Mouse (Mus musculus) urinary bladder, postnatal 4 days (tissue): ENCODE measurements at regions not wholly inside any gene's neighbourhood (a gene's known extent, or its start where the extent isn't known, plus 50 kb on each side); places are given as distances from the start of the nearest gene placed in this dataset.

ENCODE experiments used
- DNase-seq, 2 experiments: peaks; one replicate each; pipeline ENCODE4 v3.0.0; 2021 to 2022; ENCODE audit warnings: low spot score in 2 of 2

DNA sequence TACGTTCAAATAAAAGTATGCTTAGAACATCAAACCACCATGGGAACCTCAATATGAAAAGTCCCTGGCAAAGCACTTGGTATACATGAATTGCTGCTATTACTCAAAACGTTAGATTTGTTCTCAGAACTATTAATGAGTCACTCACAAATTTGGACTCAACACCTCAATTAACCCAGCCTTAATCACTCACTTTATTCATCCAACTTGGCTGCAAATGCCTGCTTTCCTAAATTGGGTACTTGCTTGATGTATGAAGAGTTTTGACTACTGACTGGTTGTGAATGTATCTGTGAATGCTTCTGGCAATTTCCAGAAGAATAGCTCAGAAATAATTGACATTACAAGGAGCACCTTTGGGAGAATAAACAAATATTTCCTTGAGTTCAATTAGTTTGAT, 308.6 kb downstream of the Arl4a start:
- no peak for DNase-seq

DNA sequence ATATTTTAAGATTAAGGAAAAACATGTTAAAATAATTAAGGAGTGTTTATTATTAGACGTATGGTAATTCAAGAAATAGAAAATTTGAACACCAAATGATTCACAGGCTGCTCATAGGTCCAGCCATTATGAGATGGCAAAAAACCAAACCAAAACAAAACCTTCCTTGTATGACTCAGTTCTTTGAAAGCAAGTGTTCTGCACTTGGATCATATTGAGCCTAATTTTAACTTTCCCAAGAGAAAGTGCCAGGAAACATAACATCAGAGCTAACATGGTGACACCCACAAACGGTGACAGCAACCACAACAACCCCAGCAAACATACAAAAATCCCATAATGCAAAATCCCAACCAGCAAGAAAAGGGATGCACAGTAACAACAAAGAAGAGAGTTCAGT, 313.7 kb downstream of the Arl4a start:
- DNase-seq: no peak

DNA sequence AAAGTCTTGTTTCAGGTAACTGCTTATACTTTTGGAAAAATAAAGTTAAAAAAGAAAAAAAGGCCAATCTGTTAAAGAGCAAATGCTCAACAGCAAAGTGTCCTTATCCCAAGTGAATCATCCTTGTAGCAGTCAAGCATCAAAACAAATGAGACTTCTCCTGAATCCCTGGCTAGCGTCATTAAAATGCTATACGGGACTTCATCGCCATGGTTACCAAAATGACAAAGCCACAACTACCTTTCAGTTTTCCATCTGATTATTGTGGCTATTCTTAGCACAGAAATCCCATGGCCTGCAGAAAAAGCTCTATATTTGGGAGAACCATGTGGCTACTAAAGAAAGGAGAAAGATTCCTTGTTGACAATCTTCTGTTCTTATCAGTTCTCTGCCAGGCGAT, 322.7 kb downstream of the Arl4a start:
- no peak for DNase-seq

DNA sequence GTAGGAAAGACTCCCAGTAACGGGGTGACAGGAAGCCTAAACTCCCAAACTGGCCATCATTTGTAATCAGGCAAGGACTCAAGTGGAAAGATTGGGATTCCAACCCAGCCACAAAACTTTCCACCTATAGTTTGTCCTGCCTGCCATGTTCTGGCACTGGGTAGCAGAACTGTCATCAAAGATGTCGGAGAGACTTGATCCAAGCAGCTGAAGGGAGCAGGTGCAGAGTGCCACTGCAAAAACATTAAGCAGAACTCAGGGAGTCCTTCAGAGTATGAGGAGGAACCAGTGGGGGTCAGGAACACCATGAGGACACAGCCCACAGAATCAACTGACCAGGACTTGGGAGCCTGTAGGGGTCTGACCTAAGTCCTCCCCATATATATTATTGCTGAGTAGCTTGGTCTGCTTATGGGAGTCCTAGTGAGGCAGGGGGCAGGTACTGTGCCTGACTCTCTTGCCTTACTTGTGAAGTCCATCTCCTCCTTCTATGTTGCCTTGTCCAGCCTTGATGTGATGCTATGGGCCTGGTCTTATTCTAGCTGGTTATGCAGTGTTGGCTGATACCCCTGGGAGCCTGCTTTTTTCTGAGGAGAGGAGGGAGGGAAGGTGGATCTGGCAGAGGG, 323.5 kb downstream of the Arl4a start:
- DNase-seq: no peak

DNA sequence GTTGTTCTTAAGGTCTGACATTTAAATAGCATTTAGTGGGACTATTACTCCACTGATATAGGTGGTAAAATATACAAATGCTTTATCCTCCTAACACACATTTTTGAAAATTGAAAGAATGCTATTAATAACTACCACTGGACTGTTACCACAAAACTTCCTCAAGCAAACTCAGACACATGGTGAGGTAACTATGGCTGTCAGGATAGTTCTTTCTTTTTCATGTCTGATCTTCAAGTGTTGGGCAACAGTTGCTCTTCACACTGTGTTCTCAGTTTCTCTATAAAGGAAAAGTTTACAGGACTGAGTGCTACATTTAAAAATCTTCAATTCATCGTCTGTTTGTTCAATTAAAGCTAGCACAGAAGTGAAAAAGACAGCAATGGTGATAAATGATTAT, 326.0 kb downstream of the Arl4a start:
- DNase-seq: no peak

DNA sequence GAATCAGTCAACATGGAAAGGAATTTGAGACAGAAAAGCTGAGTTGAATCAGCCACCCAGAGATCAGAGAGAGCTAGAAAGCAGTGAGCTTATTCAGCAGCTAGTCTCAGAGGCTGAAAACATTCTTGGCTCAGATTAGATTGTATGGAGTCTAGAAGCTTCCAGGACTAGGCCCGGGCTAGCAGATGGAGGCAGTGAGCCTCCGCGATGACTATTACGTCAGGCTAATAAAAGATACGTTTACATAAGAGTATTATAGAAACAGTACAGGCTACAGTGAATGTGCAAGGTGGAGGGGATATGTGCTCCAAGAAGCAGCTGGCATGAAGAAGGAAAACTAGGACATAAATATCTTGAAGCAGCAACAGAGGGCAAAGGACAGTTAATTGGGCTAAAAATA, 328.0 kb downstream of the Arl4a start:
- no peak for DNase-seq

DNA sequence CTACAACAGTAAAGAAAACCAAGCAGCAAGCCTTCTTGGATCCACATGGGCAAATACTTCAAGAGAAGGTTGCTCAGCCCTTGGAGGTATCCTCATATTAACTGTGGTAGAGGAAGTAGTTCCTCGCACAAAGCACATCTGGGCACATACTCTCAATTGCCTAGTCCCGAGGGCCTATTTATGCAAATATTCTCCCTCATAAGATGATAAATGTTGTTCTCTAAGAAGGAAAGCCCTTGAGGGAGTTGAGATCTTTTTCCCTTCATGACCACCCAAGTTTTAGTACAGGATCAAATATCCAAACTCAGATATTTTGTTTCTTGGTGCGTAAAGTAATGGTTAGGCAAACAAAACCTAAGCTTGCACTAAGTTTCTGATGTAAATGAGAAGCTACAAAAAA, 340.6 kb downstream of the Arl4a start:
- no peak for DNase-seq

DNA sequence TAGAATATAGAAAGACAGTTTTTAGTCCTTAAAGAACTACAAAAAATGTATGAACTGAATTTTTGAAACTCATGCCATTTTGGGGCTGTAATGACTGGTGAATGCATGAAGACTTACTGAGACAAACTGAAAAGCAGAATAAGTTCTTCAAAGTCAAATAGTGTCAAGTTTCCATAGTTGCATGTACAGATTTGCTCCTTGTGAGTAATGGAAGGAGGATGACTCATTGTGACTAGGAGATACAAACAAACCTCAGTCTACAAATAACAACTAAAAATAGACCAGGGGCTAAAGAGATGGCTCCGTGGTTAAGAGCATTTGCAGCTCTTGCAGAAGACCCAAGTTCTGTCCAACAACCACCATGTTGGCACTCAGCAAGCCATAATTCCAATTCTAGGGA, 342.5 kb downstream of the Arl4a start:
- DNase-seq: no peak

DNA sequence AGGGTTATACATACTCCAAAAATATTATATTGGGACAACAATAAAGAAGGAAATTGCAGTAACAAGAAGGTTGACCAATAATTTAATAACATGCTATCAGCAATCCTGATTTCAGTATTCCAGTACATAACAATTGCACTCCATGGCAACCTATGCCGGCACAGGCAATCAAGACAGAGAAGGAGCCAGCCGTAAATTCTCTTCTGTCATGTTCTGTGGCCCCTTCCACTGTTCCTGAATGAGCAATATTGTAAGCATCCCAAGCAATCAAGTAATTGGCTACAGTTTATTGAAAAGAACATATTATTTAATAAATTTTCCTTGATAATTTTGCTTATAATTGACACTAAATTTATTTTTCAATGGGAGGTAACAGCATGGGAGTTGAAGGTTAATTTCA, 345.8 kb downstream of the Arl4a start:
- DNase-seq: no peak

DNA sequence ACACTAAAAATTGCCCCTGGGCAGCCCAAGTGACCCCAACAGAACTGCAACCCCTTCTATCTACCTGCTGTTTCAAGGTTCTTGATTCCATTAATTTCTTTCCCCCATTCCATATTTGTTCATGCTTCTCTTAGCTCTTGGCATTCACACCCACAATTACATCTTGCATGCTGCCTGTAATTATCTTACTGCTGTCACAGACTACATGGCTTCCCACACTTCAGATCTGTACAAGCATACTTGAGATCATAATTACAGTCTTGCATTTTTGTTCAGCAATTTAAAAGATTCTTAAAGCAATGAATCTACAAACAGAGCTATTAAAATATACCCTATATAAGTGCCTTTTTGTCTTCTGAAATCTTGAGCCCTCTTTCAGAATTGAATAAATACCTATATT, 352.4 kb downstream of the Arl4a start:
- no peak for DNase-seq

DNA sequence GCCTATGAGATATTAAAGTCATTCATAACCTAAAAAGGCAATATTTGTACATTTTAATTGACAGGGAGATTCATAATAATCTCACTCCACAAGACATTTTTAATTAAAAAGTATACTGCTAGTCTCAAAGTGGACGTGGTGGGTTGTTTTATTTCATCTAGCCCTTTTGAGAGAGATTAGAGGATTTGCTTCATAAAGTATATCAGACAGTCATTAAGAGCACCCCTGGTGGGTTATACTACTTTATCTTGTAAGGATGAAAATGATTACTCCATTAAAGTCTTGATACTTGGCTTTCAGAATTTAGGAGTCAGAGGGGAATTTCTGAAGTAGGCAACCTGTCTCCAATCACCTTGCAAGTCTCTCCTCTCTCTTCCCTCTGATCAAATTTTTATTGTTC, 355.7 kb downstream of the Arl4a start:
- DNase-seq: no peak

DNA sequence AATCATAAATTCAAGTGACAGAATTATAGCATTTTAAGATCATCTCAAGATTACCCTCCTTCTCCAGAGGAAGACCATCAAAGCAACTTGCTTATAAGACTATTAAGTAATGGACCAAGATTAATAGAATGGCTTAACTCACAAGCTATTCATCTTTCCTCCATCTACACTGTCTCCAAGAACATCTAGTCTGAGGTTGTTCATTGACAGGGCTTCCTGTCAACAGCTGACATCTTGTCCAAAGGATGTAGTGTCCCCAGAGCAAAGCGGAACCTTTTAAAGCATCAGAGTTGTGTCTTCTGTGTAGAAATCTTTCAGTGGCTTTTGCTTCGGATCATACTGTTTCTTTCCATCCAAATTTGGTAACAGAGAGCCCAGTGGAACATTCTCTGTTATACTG, 362.2 kb downstream of the Arl4a start:
- DNase-seq: no peak

DNA sequence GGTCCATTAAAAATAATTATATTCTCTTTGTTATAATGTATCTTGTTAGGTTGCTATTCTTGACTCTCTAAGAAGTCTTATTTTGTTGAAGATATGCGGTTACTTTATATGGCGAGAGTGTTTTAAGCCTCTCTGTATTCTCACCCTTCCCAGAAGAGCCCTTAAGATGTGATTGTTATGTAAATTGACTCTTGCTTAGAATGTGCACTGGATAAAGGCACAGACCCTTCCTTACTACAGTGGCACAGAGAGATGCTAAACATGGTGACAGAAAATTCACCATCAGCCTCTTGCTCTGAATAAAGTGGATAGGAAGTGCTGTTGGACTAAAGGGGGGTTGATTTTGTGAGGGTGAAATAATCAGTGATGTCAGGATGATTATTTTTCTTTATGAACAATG, 370.1 kb downstream of the Arl4a start:
- DNase-seq: no peak

DNA sequence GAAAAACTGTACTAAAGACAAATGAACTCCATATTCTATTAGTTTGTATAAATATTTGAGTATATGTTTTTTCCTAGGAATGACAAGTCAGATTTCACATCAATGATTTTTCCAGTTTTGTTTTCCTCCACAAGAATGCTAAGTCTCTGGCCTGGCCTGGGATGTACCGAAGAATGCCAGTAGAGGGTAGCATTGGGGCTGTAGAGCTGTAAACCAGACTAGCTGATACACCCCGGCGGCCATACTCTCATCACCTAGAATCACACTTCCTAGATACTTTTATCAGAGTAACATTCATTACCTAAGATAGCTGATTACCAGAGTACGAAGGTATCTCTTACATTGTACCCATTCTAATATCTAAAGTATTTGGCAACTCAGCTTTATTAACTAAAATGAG, 372.4 kb downstream of the Arl4a start:
- DNase-seq: peak; percentile 19 to 60

DNA sequence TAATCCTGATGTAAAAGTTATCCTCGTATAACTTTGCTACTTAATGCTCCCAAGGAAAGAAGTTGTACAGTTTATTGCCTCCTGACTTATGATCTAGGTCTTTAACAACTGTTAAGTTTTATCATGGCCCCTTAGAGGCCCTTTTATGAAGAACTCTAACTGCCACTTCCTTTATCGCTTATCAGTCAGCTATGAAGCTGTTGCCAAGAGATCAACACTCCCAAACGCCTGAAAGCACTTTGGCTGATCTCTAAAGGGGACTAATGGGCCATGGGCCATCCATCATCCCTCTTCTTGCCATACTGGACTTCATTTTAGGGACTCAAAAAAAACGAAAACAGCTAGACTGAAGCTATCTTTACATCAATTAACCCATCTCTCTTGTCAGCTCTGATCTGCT, 377.4 kb downstream of the Arl4a start:
- no peak for DNase-seq

DNA sequence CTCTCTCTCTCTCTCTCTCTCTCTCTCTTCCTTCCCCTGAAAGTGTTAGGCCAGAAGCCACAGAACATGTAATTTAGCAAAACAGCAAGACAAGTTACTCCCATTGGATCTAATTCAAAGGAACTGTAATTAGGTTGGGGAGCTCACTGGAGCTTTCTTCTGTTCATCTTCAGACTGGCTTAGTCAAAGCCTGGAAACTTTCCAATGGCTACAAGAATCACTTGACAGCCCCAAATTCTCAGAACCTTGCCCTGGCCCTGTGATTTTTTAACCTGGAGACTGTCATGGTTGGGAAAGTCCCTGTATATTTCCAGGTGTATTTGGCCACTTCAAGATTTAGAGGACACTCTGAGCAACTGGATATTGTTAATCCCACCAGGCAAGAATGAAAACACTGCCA, 381.2 kb downstream of the Arl4a start:
- DNase-seq: no peak

DNA sequence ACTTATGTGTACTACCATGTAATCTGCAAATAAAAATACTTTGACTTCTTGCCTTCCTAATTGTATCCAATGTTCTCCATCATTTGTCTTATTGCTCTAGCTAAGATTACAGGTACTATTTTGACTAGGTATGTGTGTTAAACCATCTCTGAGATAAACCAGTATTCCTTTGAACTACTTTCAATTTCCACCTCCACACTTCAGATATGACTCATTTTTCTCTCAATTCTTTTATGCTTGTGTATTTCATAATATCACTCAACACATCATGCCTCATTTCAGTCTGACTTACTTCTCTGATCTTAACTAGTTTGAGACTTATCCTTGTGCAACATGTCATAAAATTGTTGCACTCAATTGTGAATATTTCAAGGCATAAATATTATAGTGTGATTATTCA, 388.9 kb downstream of the Arl4a start:
- DNase-seq: no peak

DNA sequence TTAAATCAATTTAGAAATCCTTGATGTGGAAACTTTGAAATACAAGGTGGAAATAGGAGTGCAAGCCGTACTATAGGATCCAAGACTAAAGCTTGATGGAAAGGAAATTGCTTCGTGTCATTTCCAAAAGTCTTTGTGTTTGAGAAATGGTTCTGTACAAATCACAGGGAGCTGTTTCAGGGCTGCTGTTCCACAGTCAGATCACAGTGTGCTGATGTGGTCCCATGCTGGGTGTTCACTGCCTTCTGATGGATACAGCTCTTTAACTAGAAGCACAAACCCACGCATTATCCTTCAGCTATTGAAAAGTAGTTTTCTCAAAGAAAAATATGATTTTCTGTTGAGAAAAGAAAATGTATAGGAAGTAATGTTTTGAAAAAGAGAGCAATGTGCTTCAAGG, 391.3 kb downstream of the Arl4a start:
- no peak for DNase-seq

DNA sequence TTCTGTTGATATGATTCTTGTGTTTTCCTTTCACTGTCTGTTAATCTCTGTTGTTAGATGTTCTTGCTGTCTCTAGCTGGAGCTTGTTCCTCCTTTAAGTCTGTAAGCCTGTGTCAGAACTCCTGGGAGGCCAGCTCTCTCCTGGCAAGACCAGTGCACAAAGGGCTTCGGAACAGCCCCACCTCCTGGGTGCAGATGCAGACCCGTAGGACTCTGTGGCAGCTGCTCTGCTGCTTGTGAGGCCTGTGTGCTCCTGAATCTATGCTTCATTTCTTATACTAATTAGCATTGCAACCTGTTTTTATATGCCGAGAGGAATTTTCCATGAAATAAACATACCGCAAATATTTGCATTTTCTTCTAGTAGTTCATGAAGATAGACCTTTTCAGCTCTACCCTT, 392.2 kb downstream of the Arl4a start:
- no peak for DNase-seq

DNA sequence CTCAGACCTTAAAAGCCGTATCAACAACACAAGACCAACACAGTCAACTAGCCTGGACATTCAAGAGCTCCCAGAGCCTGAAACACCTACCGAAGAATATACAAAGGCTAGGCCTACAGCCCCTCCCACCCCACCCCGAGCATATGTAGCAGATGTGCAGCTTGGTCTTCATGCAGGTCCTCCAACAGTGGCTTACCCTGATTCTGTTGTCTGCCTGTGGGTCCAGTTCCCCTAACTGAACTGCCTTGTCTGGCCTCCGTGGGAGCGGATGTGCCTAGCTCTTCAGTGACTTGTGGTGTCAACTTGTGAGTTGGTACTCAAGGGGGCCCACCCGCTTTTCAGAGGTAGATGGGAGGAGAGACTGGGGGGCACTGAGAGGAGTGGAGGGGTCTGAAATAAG, 398.6 kb downstream of the Arl4a start:
- no peak for DNase-seq

DNA sequence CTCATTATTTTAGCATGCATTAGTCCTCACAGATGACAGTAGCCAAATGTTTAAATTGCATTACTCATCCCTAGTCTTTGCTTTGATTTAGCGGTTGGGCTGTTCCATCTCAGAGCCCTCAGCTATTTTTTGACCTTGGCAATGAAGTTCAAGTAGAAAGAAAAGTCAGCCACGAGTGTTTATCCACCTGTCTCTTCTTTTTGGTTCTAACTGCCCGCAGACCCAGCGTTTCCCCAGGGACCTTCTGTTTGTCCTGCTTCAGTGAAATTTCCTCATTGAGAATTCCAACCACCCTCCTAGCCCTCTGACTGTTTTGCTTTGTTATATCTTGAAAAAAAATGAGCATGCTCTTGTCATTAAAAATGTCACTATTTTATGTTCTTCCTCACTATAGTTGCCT, 403.5 kb downstream of the Arl4a start:
- no peak for DNase-seq

DNA sequence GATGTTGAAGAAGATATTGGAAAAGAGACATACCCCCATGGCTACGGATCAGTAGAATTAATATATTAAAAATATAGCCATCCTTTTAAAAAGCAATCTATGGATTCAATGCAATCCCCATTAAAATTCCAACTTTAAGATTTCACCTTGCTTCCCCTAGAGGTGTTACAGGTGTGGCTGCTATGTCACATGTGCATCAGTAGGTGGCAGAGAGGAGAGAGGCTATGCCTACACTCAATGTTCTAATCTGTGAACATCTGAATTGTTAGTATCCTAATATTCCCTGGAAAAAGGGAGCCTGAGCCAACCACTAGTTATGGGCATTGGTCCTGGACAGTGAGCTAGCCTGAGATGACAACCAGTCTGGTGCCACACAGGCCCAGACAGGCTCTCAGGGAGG, 416.6 kb downstream of the Arl4a start:
- DNase-seq: no peak

DNA sequence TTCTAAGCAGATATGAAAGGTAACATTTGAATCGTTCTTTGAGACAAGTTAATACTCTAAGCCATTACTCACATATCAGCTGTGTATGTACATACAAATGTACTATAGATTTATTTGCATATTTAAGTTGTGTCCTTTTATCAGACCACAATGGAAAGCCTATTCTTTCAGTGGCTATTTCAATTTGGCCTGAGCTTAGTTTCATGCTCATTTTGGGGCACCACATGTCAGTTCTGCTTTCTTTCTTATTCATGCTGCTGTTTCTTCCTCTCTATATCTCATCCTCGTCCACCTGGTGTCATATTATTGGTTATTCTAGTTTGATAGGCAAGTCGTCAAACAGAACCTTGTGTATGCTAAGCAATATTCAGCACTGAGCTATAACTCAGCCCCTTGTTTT, 432.5 kb downstream of the Arl4a start:
- no peak for DNase-seq

DNA sequence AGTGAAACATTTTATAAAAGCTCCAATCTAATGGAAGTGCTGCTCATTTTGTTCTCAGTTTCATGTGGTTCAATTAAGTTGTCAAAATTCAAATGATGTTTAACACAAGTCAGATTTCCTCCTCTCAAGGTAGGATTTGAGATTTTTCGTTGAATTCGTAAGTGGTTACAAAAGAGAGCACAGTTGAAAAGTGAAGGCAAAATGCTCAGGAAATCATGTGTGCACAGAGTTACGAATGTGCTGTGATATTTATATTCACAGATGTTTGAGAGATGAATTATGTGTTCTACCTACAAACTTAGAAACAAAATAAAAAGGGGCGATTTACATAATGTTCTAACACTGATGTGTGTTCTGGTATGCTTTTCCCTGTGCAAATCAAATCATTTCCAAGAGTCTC, 433.1 kb downstream of the Arl4a start:
- no peak for DNase-seq

DNA sequence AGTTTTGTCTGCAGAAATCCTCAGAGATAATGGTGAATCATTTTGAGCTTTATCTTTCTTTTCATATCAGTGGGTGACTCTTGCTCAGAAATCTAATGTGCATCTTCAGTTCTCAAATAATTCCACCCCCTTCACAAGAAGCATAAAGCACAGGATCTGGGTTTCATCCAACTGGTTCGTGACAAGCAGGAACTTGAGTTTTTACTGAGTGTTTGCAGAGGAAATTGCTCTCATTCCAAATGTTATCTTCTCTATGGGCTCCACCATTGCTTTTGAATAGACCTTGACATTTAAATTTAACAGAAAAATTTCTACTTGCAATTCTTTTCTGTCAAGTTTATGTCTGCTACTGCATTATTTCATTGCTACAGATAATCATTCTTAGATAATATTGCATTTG, 443.1 kb downstream of the Arl4a start:
- no peak for DNase-seq
